Mouse (Mus musculus) kidney, embryonic 15.5 days (tissue): ENCODE results near the gene Mfrp. TPM values are rescaled to one million over a fixed set of nuclear protein-coding genes. Genes with fewer than 3 reads are reported as not detected.

ENCODE experiments used
- ATAC-seq: fragments of 200-750 bp; cut with Nextera tagmentation; replicated peaks from 2 replicates; pipeline ENCODE4 v1.8.0; 2017; ENCODE audit warnings: moderate TSS enrichment; ENCODE audit not compliant: low FRiP score
- H3K27ac ChIP-seq: fragments of 300-500 bp; sonication (generic); 2 replicates; pipeline ENCODE4 v1.5.1; 2015; ENCODE audit warnings: mild to moderate bottlenecking, inconsistent platforms
- H3K27me3 ChIP-seq: fragments of 300-500 bp; sonication (generic); 2 replicates; pipeline ENCODE4 v1.6.1; 2015; ENCODE audit warnings: inconsistent platforms
- H3K36me3 ChIP-seq: fragments of 300-500 bp; sonication (generic); 2 replicates; pipeline ENCODE4 v1.6.1; 2015; ENCODE audit warnings: inconsistent platforms
- H3K4me1 ChIP-seq: fragments of 300-500 bp; sonication (generic); 2 replicates; pipeline ENCODE4 v1.6.1; 2015; ENCODE audit warnings: inconsistent platforms
- H3K4me2 ChIP-seq: fragments of 300-500 bp; sonication (generic); 2 replicates; pipeline ENCODE4 v1.6.1; 2015; ENCODE audit warnings: moderate library complexity, mild to moderate bottlenecking, inconsistent platforms
- H3K4me3 ChIP-seq: fragments of 300-500 bp; sonication (generic); replicated peaks from 2 replicates; pipeline ENCODE4 v1.5.1; 2015; ENCODE audit warnings: mild to moderate bottlenecking, inconsistent platforms
- H3K9ac ChIP-seq: fragments of 300-500 bp; sonication (generic); 2 replicates; pipeline ENCODE4 v1.6.1; 2015; ENCODE audit warnings: mild to moderate bottlenecking, inconsistent platforms
- H3K9me3 ChIP-seq: fragments of 300-500 bp; sonication (generic); replicated peaks from 2 replicates; pipeline ENCODE4 v1.6.1; 2016; ENCODE audit warnings: inconsistent platforms
- WGBS: fragments of 180-500 bp; shearing (Covaris S2); methylation state at CpG from one replicate; pipeline ENCODE4 v1.1.7; 2015; ENCODE audit warnings: mixed read lengths; 5-methylcytosine and 5-hydroxymethylcytosine counted together
- polyA plus RNA-seq: library from polyadenylated mRNA; unstranded; fragments of >200 nt; fragmentation: Nextera tagmentation; extraction: Ambion mirVana; gene quantifications from 2 replicates; pipeline ENCODE4 v1.2.1, GENCODE M21; 2015

Gene Mfrp
- polyA plus RNA-seq, 1 experiment from 2014 or later = not detected

GRCm38 (mm10) chr9:44071914-44072598, 29.5 kb upstream of the Mfrp start:
- no peaks in the 10 kb centered on the region for H3K36me3 ChIP-seq
- H3K4me3 ChIP-seq = no peak overlapping the region
- ATAC-seq = no peak; the same call in 1 of the 2 replicates
- H3K4me2 ChIP-seq = 0 out of 2 replicates have a peak overlapping the region, but pooled peaks have one; percentile 16
- no peak overlapping the region for H3K9ac ChIP-seq
- H3K4me1 ChIP-seq = peaks cover 70% of the 10 kb centered on the region
- no peaks in the 10 kb centered on the region for H3K9me3 ChIP-seq
- no peak overlapping the region for H3K27ac ChIP-seq
- H3K27me3 ChIP-seq = no peaks in the 10 kb centered on the region
- WGBS = 32% methylated on average over 11 of the region's 11 CpGs

DNA sequence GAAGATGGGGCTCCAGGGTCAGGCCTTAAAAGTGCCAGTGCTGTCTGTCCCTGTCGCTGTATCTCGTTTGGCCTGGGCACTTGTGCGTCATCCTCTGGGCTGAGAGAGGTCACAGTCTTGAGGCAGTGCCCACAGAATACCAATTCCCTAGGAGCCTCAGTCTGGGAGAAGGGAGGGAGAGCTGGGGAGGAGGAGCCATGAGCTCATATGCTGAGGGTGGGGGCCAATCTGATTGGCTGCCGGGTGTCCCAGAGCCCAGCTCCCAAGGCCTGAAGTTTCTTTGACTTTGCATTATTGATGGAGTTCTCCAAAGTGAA, 29.0 kb upstream of the Mfrp start:
- H3K4me3 ChIP-seq = no peak overlapping the region
- peaks cover 70% of the 10 kb centered on the region for H3K4me1 ChIP-seq
- no peak overlapping the region for H3K4me2 ChIP-seq
- no peak overlapping the region for H3K27ac ChIP-seq
- no peaks in the 10 kb centered on the region for H3K9me3 ChIP-seq
- 31% methylated on average over 4 of the region's 4 CpGs for WGBS
- H3K9ac ChIP-seq = no peak overlapping the region
- H3K27me3 ChIP-seq = no peaks in the 10 kb centered on the region
- ATAC-seq = no peak
- no peaks in the 10 kb centered on the region for H3K36me3 ChIP-seq

DNA sequence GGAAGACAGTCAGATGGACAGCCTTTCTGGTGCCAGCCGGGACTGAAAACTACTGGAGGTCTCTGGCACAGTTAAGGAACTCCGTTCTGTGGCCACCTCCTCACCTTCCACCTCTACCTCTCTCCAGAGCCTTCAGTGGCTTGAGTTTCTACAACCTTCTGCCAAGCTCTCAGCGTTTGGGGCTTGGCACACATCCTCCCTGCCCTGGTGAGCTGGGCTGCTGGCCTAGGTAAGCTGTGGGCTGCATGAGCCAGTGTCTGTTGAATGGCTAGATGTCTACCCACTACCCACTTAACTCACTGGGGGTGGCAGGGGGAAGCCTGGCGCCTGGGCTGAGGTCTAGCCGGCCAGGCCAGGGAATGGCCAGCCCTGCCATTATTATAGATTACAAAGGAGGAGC, 28.4 kb upstream of the Mfrp start:
- Histone ChIP-seq H3K9me3 (no peaks in the 10 kb centered on the region), H3K27me3 (no peaks in the 10 kb centered on the region), H3K4me3 (no peak overlapping the region), H3K4me1 (peaks cover 72% of the 10 kb centered on the region), H3K27ac (no peak overlapping the region), H3K9ac (no peak overlapping the region), H3K36me3 (no peaks in the 10 kb centered on the region), H3K4me2 (no peak overlapping the region)
- WGBS = 75% methylated on average over 5 of the region's 5 CpGs
- no peak for ATAC-seq

DNA sequence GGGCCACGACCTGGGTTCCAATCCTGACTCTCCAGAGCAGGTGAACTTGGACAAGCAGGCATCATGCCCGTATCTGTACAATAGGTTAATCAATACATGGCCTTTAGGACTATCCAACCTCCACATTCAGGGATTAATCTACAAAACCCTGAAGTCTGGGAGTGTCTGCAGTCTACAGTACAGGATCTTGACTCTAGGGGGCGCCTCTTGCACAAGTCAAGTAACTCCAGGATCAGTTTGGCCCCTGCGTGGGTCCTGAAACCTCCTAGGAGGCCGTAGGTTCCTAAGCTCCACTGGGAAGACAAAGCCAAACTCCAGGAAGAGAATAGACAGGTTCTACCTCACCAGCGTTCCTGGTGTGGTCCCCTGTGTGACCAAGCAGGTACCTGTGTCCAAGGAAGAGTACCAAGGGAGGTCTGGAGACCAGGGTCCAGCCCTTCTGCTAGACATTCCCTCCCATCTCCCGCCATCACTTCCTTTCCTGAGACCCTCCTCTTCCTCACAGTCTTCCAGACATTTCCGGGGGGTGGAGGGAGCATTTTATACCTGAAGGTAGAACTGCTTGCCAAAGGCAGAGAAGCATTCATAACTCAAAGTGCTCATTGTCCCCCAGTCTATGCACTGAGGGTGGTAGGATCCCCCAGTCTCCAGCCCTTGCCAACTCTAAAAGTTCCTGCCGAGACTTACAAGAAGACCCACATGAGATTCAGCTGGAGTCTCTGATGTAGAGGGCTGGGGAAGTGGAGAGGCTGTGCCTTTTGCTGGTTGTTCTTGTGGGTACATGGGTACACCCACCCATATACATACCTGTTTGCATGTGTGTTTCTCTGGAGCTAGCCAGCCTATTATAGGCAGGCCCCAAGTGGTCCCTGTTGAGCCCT, 26.9 kb upstream of the Mfrp start:
- Histone ChIP-seq H3K9me3 (no peaks in the 10 kb centered on the region), H3K4me3 (no peak overlapping the region), H3K36me3 (no peaks in the 10 kb centered on the region), H3K27ac (no peak overlapping the region), H3K4me2 (no peak overlapping the region), H3K9ac (no peak overlapping the region), H3K27me3 (no peaks in the 10 kb centered on the region), H3K4me1 (peaks cover 77% of the 10 kb centered on the region)
- no peak for ATAC-seq
- WGBS = 66% methylated on average over 9 of the region's 9 CpGs

GRCm38 (mm10) chr9:44075276-44075995, 26.1 kb upstream of the Mfrp start:
- Histone ChIP-seq H3K27ac (peak overlapping the region; percentile 2; the same call in 1 of the 2 replicates), H3K27me3 (no peaks in the 10 kb centered on the region), H3K4me1 (peaks cover 78% of the 10 kb centered on the region), H3K9me3 (no peaks in the 10 kb centered on the region), H3K9ac (no peak overlapping the region), H3K4me2 (no peak overlapping the region), H3K36me3 (no peaks in the 10 kb centered on the region), H3K4me3 (no peak overlapping the region)
- ATAC-seq = no peak
- 69% methylated on average over 24 of the region's 24 CpGs for WGBS

GRCm38 (mm10) chr9:44075996-44076763, 25.3 kb upstream of the Mfrp start:
- H3K27me3 ChIP-seq = no peaks in the 10 kb centered on the region
- H3K27ac ChIP-seq = peak overlapping the region; percentile 2
- no peak overlapping the region for H3K4me2 ChIP-seq
- H3K9ac ChIP-seq = no peak overlapping the region
- peaks cover 78% of the 10 kb centered on the region for H3K4me1 ChIP-seq
- H3K4me3 ChIP-seq = no peak overlapping the region
- no peaks in the 10 kb centered on the region for H3K9me3 ChIP-seq
- no peak for ATAC-seq
- H3K36me3 ChIP-seq = no peaks in the 10 kb centered on the region
- WGBS = 69% methylated on average over 16 of the region's 16 CpGs

GRCm38 (mm10) chr9:44076764-44077120, 24.8 kb upstream of the Mfrp start:
- Histone ChIP-seq H3K27ac (peak overlapping the region; percentile 14; the same call in 1 of the 2 replicates), H3K27me3 (no peaks in the 10 kb centered on the region), H3K4me2 (no peak overlapping the region), H3K4me3 (no peak overlapping the region), H3K9ac (no peak overlapping the region), H3K36me3 (no peaks in the 10 kb centered on the region), H3K4me1 (peaks cover 75% of the 10 kb centered on the region), H3K9me3 (no peaks in the 10 kb centered on the region)
- 0 out of 2 replicates have a peak, but pooled peaks have one; percentile 22 for ATAC-seq
- 14% methylated on average over 5 of the region's 5 CpGs for WGBS

DNA sequence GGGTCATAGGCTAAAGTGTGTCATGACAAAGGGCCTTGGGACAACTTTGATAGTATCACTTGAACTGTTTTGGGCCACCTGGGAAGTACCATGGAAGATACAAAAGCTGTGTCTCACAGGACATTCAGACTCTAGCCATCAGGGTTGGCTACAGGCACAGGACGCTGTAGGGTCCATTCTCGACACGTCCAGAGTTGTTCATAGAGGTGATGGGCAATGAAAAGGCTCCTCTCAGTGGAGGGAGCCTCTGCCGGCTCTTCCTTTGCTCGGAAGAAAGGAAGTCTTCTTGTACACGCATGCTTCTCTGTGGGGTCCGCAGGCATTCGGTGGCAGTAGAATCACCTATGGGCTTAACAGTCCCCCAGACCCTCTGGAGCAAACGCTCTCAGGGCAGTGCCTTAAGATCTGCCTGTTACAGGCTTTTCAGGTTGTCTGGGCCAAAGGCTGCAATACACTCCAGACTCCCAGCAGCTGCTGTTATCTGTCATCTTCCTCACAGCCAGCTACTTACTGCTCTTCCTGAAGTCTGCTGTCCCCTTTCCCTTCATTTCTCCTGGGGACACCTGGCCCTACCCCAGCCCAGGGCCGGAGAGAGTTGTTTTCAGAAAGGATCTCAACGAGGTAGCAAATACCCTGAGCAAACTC, 24.1 kb upstream of the Mfrp start:
- Histone ChIP-seq H3K9me3 (no peaks in the 10 kb centered on the region), H3K4me2 (no peak overlapping the region), H3K9ac (no peak overlapping the region), H3K27ac (0 out of 2 replicates have a peak overlapping the region, but pooled peaks have one; percentile 87), H3K4me1 (peaks cover 72% of the 10 kb centered on the region), H3K36me3 (no peaks in the 10 kb centered on the region), H3K4me3 (no peak overlapping the region), H3K27me3 (peaks cover 2% of the 10 kb centered on the region; the same call in 1 of the 2 replicates)
- 85% methylated on average over 11 of the region's 11 CpGs for WGBS
- no peak for ATAC-seq

DNA sequence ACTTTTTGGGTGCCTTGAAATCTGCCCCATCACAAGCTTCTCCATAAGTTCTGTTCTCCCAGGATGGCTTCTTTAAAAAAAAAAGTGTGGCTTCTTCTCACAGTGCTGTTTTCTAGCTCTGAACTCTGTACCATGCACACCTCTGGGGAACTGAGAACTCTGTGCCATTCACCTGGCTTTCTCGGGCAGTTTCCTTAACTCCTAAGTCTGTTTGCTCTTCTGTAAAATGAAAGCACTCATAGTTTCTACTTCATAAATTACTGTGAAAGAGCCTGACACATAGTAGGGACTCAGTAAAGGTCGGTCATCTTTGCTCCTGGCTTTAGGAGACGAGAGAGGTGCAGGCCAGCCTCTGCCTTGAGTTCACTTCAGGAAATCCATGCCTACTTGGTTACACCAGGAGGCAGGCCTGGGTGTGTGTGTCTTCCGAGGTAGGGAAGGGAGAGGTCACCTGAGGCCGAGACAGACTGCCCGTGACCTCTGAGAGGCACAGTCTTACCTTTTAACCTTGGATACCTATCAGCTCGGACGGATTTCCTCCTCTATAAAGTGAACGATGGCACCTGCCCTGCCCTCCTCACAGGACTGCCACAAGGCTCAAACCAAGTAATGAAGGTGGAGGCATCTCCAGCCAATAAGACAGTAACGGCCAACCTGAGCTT, 23.3 kb upstream of the Mfrp start:
- H3K27ac ChIP-seq = peak overlapping the region; percentile 87
- H3K27me3 ChIP-seq = peaks cover 8% of the 10 kb centered on the region; the same call in 1 of the 2 replicates
- no peaks in the 10 kb centered on the region for H3K9me3 ChIP-seq
- no peak overlapping the region for H3K4me3 ChIP-seq
- no peak overlapping the region for H3K9ac ChIP-seq
- WGBS = 72% methylated on average over 10 of the region's 10 CpGs
- H3K36me3 ChIP-seq = no peaks in the 10 kb centered on the region
- no peak for ATAC-seq
- H3K4me1 ChIP-seq = peaks cover 72% of the 10 kb centered on the region
- H3K4me2 ChIP-seq = no peak overlapping the region

- H3K27me3 ChIP-seq = peaks cover 11% of the 10 kb centered on the region; the same call in 1 of the 2 replicates
- H3K4me1 ChIP-seq = peaks cover 81% of the 10 kb centered on the region
- 28% methylated on average over 15 of the region's 16 CpGs for WGBS
- ATAC-seq = peak; percentile 59
- no peak overlapping the region for H3K9ac ChIP-seq
- no peaks in the 10 kb centered on the region for H3K9me3 ChIP-seq
- H3K4me2 ChIP-seq = peak overlapping the region; percentile 9; the same call in 1 of the 2 replicates
- H3K4me3 ChIP-seq = no peak overlapping the region
- H3K36me3 ChIP-seq = no peaks in the 10 kb centered on the region
- H3K27ac ChIP-seq = peak overlapping the region; percentile 87
These were observed 22.4 kb upstream of the Mfrp start for GRCm38 (mm10) chr9:44078955-44079756.
